Mouse (Mus musculus): ENCODE measurements at regions not wholly inside any gene's neighbourhood (a gene's known extent, or its start where the extent isn't known, plus 50 kb on each side); places are given as distances from the start of the nearest gene placed in this dataset.
A peak's percentile ranks its signal among the peaks of the same experiment; 100 is the strongest.

GRCm38 (mm10) chr10:68842023-68842735, 118.7 kb downstream of the Tmem26 start:
- DNase-seq = peak; percentile 8 to 39

DNA sequence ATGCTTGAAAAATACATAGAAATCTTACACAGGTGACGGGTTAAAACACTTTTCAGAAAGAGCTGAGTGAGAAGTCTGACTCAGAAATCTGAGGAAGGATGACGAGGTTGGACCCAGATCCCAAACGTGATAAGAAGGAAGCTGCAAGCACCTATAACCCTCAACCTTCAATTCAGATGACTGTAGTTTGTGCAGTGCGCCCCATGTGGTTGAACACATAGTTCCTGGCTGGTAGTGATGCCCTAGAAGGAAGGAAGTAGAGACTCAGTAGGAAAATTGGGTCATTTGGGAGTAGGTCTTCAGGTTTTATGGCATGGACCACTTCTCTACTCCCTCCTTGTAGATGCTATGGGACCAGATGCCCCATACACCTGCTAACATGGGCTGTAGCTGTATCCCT, 120.6 kb downstream of the Tmem26 start:
- no peak for DNase-seq

- no peak for DNase-seq
Observed at GRCm38 (mm10) chr10:68844596-68844995, 121.2 kb downstream of the Tmem26 start.

DNA sequence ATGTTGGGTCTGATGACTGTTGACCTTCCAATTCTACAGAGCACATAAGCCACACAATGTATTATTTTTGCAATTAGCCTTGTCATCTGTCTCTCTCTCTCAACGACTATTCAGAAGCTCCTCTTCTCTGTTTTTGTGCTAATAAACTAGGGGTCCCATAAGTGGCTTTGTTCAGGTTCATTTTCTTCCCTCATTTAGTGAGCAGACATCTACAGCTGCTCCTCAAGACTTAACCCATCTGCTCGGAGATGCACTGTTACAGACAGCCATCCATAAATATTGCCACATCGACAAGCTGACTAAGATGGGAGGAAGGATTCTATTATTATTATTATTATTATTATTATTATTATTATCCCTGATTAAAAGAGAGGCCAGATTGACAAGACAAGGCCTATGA, 127.7 kb downstream of the Tmem26 start:
- DNase-seq = no peak

DNA sequence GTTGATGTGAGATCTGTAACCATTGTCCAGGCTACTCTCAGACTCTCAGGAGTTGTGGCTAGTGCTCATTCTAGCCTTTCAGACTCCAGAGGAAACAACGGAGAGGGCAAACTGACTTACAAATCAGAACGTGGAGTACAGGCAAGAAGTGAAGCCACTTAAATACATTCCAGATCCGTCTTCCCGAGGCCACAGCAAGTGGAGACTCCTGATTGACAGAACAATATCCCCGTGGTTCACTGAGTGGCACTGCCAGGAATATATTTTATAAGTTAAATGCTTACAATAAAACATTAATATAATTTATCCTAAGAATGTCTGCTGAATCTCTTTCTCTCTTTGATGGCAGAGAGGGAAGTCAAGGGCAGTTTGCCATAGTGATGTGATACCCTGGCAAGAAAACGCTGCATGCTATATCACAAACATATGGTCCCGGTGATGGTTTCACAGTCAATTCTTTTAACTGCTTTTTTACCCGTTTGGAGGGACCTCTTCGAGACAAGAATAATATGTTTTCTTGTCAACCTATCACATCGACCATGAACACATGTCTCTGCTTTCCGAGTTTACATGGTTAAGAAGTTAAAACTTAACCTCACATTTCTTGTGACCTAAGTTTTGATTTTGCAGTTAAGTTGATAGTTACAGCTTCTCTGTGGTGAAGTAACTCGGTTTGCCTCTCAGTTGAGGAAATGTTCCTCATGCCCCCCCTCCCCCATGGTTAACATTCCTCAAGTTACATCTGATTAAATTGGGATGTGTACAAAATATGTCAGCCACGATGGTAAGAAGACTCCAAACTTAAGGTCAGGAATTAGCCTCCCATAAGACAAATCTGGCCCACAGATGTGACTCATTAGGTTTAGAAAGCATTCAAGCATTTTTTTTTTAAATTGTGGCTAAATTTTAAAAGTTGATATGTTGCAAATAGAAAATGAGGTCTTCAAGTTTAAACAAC, 132.8 kb downstream of the Tmem26 start:
- no peak for DNase-seq

- DNase-seq = no peak
Observed at GRCm38 (mm10) chr10:68864606-68865378, 141.3 kb downstream of the Tmem26 start.

GRCm38 (mm10) chr10:68865776-68866175, 142.3 kb downstream of the Tmem26 start:
- no peak for DNase-seq

DNA sequence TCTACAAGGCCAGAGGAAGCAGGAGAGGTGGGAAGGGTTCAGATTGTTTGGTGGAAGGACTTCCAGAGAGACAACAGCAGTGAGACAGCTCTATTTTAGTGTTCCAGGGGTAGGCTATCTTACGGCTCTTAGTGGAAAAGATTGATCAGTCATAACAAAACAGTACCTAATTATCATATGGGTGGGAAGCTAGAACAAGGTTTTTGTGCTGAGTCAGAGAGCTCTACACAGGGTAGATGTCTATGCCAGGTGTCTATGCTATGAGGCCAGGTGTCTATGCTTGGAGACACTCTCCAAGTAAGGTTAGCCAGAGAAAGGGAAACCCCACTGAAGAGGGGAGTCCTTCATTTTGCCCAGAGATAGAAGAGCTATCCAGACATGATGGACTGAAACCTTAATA, 143.9 kb downstream of the Tmem26 start:
- DNase-seq = no peak

DNA sequence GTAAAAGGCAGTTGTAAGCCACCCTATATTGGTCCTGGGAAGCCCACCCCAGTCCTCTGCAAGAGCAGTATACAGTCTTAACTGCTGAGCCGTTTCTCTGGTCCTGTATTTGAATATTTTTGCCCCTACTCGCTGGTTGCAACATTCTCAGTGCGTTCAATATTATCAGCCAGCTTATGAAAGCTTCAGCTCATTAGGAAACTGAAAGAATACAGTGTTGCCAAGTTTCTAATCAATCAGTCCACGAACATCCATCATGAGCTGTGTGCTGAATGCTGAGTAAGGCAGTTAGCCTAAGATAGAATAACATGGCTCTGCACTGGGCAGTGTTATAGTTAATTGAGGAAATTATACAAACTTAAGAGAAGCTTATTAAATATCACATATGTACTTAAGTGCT, 148.7 kb downstream of the Tmem26 start:
- DNase-seq = no peak

- no peak for DNase-seq
Observed at GRCm38 (mm10) chr10:68875641-68876040, 152.2 kb downstream of the Tmem26 start.

GRCm38 (mm10) chr10:68893100-68893841, 169.8 kb downstream of the Tmem26 start:
- DNase-seq = no peak

DNA sequence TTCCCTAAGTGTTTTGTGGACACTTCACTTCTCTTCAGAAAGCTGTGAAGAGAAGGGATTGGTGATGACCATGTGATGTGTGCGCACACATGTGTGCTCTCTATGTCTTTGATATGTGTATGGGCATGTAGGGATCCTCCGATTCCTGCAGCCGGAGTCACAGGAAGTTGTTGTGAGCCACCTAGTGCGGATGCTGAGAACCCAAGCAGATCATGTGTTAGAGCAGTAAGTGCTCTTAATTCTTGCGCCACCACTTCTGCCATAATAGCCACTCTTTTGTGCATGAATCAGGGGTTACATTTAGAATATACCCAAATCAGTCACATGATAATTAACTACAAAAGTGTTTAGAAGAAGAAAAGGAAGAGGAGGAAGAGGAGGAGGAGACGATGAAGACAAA, 170.7 kb downstream of the Tmem26 start:
- DNase-seq = no peak

- DNase-seq = peak in 1 of 2 experiments; percentile 26
Observed at GRCm38 (mm10) chr10:68897524-68897923, 174.1 kb downstream of the Tmem26 start.

GRCm38 (mm10) chr10:68901168-68901567, 177.7 kb downstream of the Tmem26 start:
- no peak for DNase-seq

GRCm38 (mm10) chr10:68902670-68903069, 179.2 kb downstream of the Tmem26 start:
- DNase-seq = peak; percentile 57 to 69

GRCm38 (mm10) chr10:68904337-68904736, 180.9 kb downstream of the Tmem26 start:
- DNase-seq = no peak

DNA sequence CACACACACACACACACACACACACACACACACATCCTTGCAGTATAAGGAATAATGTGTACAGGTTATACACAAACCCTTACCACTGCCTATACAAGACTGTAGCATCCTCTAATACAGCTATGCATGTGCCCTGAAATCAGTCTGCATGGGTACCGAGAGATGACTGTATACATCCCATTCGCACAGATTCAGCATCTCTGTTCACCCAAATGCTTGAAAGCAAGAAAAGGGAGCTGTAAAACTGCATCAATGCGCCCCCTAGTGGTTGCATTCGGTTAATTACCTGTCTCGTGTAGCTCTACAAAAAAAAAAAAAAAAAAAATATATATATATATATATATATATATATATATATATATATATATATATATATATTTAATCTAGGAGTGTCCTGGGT, 184.8 kb downstream of the Tmem26 start:
- DNase-seq = peak; percentile 83 to 85

GRCm38 (mm10) chr10:68909018-68909417, 185.6 kb downstream of the Tmem26 start:
- DNase-seq = no peak

DNA sequence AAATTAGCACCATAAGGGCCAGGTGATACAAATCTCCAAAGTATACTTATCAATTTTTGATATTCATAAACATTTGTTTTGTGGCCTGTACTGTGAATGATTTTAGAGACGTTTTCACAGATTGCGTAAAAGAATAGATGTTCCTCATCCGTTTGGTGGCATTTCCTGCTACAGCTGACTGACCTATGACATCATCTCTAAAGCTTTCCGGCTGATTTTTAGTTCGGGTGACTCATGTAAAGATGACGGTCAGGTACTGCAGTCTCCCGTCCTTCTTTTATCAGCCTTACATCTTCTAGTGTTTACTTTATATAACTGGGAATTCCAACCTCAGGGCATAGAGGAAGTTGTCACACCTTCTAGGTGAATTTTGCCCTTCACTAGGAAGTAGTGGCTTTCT, 192.7 kb downstream of the Tmem26 start:
- no peak for DNase-seq

- peak; percentile 6 to 8 for DNase-seq
Observed at GRCm38 (mm10) chr10:68935843-68936242, 212.4 kb downstream of the Tmem26 start.

DNA sequence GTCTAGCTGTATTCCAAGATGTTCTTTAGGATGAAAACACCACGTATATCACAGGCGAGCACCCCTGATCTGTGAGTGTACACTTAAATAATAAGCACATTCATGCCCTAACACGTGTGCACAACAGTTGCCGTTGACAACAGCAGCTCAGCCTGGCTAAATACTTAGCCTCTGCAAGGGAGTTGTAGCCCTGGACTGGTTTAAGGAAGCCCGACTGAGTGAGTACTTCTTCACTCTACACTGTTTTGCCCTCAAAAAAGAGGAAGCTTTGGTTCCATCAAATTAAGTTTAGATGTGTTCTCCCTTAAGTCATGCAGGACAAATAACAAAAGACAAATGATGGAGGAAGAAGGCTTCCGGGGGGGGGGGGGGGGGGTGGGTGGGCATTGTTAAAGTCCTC, 208.0 kb upstream of the Rhobtb1 start:
- DNase-seq = no peak

GRCm38 (mm10) chr10:68956539-68956938, 194.7 kb upstream of the Rhobtb1 start:
- DNase-seq = no peak
